Mouse (Mus musculus) megakaryocyte progenitor cell, adult 5-6 weeks (primary cell): Measurements from ENCODE around the gene Ndufa12. TPM values are rescaled to one million over a fixed set of nuclear protein-coding genes. Genes with fewer than 3 reads are reported as not detected.

Experiments
- ATAC-seq: replicated peaks from 2 replicates; pipeline ENCODE4 v1.8.0; 2016; ENCODE audit warnings: mild to moderate bottlenecking, moderate TSS enrichment, inconsistent platforms; ENCODE audit not compliant: poor library complexity
- total RNA-seq, 2 experiments: library from RNA; stranded (forward) in 1 of 2; stranded (reverse) in 1 of 2; fragments of 157-497, 149-512 nt in 1 of 2; fragments of 200-1000 nt in 1 of 2; gene quantifications; 2 replicates each; pipeline versions ENCODE4 v1.2.3 to v1.2.4; 2015 to 2017

Ndufa12 gene
- total RNA-seq (2015) (126 and 150 TPM in 2 replicates), total RNA-seq (2017) (304 and 334 TPM in 2 replicates)

DNA sequence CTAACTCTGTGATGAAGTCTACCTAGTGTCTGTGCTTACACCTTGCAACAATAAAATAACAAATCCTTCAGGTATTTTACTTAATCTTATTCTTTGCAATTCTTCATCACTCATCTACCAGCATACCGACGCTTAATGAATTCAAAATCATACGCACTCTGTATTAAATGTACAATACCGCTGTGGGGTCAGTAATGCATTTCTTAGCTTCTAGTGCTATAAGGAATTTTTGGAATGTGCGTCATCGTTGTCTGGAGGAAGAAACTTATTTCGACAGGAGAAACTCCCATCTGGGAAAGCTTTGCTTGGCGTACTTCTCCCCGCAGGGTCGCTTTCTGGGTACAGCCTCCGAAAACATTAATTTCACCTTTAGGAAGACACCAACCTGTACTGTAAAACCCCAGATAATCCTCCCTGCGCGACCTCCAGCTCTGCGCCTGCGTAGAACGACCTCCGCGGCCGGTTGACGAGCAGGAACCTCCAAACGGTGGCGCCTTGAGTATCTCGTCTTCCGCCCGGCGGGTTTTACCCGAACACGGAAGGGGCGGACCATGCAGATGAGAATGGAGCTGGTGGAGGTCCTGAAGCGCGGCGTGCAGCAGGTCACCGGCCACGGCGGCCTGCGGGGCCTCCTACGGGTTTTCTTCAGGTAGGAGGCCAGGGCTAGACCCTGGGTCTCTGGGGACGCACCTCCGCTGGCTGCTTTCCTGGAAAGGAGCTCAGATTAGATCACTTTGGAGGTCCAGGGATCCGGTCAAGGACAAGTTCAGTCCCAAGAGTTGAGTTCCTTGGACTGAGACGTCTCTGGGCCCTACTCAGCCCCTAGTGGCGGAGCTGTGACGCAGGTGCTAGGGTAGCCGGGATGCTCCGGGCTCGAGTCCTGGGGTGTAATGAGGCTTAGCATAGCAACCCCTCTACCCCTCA lies at the start of gene Ndufa12:
TSS of gene Ndufa12 (plus strand) at position 239 of the 924 bp plus-strand sequence.
- ATAC-seq = peak; percentile 99

DNA sequence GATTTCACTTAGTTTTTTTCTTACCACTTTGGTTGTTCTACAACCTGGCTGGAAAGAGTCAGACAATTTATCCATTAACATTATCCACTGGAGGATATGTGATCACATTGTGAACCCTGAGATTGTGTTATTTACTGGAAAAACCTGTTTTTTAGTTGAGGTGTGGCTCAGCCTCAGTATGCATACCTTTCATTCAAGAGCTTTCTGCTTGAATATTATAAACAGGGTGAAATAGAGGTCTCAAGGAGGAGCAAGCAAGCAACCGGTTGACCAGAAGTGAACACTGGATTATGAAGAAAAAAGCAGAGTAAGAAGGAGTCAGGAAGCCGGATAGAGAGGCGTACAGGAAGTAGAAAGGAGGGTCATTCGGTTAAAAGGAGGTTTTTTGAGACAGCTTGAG lies 47.0 kb upstream of the Ndufa12 start:
- ATAC-seq = no peak

DNA sequence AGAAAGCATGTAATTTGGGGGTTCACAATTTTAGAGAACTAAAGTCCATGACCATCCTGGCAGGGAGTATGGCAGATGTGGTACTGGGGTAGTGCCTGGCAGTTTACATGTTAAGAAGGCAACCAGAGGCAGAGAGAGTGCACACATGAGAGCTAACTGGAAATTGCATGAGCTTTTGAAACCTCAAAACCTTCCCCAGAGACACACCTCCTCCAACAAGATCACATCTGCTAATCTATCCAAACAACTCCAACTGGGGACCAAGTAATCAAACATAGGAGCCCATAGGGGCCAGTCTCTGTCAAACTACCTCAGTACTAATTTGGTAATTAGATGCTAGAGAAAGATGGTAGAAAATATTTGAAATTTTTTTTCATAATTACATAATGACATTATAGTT lies 44.7 kb upstream of the Ndufa12 start:
- no peak for ATAC-seq

DNA sequence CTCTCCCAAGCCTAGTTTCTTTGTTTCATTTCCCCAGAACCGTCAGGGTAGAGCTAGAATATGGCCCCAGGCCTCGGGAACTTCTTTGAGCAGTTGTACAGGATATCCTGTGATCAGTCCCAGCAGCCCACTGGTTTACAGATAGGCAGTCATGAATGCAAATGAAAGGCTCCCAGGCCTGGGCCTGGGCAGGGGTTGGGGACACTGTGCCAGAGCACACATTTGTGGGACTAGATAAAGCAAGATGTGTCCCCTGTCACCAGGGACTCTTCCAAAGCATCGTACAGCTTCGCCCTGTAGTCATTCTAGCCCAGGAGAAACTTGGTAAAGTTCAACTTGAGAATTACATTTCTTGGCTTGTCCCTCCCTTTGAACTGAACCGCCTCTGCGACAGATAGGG lies 39.6 kb upstream of the Ndufa12 start:
- peak; percentile 72 for ATAC-seq

DNA sequence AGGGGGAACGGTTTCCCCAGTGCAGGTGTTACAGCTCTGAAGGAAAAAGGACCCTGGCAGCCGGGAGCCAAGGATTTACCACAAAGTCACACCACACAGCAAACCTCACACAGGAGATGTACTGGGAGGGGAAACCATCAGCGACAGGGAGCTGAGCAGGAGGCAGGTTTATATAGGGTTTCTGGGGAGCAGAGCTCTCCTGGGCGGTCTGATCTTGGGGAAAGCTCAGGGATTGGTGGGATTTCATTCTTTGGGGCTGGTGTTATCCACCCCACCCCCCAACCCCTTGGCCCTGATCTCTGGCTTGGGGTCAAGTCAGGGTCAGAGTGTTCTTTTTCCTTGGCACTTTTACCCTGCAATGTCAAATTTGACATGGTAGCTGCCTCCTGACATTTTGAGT lies 39.1 kb upstream of the Ndufa12 start:
- ATAC-seq = no peak

DNA sequence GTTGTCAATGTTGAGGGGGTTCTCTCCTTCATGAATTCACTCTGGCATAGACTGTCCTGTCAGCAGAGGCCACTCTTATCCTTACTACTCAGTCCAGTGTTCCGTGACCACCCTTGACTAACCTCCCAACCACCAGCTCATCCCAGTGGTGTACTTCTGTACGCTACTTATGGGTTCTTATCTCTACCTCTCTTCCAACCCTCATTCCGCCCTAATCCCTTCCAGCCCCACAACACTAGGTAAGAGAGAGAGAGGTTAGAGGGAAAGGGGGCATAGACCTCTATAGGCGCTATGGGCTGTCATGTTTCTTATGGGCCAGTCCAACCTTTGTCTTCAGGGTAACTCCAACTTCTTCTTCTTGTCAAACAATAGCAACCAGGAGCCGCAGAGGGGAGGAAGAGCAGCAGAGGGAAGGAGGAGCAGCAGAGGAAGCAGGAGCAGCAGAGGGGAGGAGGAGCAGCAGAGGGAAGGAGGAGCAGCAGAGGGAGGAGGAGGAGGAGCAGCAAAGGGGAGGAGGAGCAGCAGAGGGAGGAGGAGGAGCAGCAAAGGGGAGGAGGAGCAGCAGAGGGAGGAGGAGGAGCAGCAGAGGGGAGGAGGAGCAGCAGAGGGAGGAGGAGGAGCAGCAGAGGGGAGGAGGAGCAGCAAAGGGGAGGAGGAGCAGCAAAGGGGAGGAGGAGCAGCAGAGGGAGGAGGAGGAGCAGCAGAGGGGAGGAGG lies 37.3 kb upstream of the Ndufa12 start:
- no peak for ATAC-seq

DNA sequence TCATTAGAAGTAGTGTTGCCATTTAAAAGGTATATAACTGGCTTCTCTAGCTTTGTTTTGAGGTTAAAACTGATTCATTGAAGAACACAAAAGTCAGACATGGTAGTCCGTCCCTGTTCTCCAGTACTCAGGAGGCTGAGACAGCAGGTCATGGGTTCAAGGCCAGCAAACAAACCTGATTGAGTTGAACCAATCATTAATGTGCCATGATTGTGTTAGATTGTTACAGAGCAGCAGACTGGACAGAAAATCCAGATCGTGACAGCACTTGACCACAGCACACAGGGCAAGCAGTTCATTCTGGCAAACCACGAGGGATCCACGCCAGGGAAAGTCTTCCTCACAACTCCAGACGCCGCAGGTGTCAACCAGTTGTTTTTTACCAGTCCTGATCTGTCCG lies 36.5 kb upstream of the Ndufa12 start:
- no peak for ATAC-seq

DNA sequence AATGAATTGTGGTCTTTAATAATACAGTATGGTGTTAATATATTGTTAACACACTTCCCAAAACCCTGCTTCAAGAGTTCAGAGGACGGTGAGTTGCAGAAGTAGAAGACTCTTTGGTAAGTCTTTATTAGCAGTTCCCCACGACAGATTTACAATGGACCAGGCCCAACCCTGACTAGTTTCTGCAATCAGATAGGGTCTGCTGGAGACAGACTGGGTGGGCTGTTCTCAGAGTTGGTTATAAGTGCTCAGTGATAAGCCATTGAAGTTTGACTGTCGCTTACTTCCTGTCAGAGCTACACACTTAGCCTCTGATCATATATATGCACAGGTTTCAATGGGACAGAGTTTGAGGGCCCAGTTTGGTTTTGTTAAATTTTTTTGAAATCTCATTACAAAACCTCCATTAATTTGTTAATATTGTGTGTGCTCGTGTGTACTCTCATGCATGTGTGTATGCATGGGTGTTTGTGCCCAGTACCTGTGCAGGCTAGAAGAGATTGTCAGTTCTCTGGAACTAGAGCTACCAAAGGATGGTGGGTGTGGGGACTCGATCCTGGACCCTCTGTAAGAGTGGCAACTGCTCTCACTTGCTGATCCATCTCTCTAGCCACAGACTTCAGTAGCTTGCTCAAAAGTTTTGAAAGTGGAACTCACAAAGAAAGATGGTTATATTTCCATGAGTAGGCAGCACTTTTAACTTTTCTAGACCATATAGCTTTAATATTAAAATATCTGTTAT lies 34.2 kb upstream of the Ndufa12 start:
- ATAC-seq = no peak

DNA sequence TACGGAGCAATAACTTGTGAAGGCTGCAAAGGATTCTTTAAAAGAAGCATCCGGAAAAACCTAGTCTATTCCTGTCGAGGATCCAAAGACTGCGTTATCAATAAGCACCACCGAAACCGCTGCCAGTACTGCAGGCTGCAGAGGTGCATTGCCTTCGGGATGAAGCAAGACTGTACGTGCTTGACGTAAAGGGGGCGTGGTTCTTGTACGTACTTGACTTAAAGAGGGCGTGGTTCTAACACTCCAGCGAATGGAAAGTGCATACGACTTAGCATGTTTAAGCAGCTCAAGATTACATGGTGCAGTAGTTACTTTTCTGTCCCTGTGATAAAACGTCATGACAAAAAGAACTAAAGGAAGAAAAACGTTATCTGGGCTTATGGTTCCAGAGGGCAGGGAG lies 33.1 kb upstream of the Ndufa12 start:
- ATAC-seq = no peak

DNA sequence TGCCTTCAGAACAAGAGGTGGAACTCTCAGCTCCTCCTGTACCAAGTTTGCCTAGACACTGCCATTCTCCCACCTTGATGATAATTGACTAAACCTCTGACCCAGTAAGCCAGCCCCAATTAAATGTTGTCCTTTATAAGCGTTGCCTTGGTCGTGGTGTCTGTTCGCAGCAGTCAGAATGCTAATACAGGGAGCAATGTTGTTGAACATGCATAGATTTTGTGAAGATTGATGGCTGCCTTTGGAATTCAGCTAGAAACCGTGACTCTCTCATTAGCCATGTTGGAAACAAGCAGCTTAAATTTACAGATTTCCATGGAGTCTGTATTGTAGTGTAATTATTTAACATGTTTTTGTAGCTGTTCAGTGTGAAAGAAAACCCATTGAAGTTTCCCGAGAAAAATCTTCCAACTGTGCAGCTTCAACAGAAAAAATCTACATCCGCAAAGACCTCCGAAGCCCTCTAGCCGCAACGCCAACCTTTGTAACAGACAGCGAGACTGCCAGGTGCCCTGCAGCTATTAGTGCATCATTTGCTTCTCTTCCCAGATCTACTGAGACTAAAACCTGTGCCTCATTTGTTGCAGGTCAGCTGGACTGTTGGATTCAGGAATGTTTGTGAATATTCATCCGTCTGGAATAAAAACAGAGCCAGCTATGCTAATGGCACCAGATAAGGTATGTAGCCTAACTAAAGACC lies 31.3 kb upstream of the Ndufa12 start:
- ATAC-seq = no peak

DNA sequence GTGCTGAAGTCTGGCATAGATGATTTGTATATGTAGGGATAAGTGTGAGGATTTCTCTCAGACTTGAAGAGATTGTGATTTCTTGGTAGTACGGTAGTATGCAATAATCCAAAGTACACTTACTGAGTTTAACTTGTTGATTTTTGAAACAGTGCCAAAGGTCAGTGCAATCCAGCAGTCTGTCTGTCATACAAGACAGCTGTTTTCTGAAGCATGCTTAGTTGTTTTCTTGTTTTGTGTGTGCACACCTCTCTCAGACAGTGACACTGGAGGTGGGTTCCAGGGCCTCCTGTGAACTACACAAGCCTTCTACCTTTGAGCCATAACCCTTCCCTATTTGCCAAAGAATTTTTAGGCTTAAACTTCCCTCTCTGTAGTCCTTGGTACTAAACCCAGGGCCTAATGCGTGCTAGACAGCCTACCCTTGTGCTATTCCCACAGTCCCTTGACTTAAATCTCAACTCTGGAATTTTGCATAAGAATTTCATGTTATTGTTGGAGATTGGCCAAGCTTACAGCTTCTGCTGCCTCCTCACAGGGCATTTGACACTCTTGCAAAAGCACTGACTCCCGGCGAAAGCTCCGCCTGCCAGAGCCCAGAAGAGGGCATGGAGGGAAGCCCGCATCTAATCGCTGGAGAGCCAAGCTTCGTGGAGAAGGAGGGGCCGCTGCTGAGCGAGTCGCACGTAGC lies 26.9 kb upstream of the Ndufa12 start:
- ATAC-seq = no peak

DNA sequence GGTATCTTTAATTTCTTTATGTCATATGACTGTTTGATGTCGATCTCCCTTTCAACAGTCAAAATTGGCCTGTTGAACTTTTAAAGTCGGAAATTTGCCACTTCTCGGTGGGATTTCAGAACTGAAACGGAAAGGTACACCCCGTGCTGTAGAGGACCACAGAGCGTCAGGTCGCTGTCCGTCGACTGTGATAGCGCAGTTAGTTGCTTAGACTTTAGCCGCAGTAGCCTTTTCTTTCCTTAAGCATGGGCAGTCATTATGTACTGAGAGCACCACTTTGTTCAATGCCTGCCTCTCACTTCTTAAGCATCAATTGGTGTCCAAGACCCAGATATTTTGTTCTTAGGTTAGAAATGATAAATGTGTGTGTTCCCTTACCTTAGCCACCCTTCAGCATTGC lies 26.4 kb upstream of the Ndufa12 start:
- ATAC-seq = no peak

DNA sequence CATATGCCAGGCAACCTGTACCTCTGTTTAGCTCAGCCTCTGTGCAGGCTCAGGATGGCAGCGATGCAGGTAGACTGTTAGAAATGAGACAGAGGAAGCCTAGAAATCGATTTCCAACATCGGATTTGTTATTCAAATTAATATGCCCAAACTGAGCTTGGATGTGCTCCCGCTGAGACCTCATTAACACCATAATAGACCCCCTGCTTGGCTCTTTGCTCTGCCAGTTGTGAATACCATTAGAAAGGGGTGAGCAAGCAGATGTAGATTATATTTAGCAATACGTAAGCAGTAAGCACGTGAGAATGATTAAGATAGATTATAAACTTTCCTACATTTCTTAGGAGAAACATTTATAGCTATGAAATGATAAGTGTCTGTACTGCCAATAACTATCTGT lies 25.8 kb upstream of the Ndufa12 start:
- no peak for ATAC-seq

DNA sequence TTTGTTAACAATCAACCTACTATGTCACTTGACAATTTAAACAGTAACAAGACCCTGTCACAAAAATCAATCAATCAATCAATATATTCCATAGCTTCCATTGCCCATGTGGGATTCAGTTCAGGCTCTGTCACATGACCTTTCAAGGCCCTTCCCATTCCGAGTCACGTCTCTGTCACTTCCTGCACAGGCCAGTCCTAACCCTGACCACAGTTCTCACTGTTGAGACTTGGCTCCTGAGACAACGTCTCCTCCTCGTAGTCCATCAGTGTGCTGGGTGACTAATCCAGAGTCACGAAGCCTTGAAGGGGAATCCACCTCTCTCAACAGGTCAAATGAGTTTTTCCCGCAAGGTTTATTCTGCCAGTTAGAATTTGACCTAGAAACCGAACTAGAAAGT lies 23.9 kb upstream of the Ndufa12 start:
- ATAC-seq = no peak

DNA sequence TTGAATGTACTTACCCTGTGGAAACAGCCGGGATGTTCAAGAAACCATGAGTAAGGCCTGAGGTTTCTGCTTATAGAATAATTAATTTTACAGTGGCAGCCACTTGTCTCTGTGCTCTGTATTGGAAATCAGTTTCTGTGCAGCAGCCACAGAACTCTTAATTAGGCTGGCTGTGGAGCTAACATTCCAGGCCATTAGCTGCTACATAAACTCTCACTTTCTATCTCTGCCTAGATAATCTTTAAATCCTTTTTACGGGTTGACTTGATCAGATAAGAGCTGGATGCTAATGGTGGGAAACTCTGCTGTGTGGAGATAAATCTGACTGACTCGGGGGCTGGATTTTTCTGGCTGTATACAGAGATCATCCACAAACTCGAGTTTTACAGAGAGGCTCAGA lies 15.3 kb upstream of the Ndufa12 start:
- ATAC-seq = no peak

DNA sequence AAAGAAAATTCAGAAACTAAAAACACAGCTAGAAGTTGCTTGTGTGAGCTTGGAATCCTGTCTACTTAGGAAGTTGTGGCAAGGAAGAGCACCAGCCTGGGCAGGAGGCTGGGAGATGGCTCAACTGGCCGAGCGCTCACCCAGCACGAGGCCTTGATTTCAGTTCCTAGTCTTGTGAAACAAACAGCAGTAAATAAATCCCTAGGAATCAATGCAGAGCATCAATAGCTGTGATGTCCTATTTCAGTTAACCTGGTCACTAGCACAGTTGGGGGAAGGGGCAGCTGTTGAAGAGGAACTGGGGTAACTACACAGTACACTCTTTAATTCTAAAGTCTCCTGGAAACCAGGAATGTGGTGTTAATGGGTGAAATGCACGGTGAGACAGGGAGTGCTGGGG lies 6.5 kb downstream of the Ndufa12 start:
- no peak for ATAC-seq

DNA sequence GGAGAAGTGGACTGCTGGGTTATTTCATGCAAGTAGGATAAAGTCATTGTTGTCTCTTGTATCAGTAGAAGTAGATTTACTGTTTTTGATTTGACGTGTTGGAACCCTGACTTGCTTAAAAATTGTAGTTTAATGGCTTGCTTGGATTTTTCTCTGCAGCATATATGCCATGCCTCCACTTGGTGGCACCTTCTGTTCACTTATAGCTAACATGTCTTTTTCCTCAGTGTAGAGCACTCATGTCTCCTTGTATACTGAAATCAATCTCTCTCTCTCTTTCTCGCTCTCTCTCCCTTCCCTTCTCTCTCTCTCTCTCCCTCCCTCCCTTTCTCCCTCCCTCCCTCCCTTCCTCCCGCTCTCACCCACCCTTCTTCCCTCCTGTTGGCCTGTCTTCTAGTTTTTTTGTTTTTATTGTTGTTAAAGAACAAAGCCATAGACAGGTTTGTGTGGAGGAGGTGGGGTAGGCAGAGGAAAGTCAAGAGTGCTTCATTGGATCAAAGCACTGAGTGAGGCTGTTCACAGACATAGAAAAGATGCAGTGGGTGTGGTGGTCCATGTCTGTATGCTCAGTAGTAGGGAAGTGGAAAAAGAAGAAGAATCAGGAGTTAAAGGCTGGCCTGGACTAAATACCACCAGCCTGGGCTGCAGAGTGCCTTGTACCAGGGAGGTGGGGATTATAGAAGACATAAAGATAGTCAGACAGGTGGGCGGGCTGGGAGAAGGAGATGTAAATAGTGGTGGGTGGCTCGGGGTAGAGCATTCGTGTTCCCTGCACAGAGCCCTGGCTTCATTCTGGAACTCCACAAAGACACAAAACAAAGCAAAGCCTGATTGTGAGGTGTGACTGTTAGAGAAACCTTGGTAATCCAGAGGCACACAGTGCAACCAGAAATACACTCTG lies 12.4 kb downstream of the Ndufa12 start:
- ATAC-seq = no peak

DNA sequence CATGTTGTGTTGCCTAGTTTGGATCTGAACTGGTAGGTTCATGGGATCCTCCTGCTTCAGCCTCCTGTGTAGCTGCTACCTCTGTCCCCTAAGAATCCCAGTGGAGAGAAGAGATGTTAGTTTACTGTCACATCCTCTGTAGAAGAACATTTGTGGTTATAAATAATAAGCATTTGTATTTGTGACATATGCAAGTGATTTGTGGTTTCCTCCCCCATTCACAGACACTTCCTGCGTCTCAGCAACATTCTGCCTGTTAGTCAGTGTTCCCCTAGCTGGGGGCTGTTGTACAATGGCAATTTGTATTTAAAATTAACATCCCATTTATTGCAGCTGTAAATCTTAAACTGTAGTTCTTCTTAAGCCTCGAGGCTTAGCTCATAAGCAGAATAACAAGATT lies 13.2 kb downstream of the Ndufa12 start:
- ATAC-seq = no peak

DNA sequence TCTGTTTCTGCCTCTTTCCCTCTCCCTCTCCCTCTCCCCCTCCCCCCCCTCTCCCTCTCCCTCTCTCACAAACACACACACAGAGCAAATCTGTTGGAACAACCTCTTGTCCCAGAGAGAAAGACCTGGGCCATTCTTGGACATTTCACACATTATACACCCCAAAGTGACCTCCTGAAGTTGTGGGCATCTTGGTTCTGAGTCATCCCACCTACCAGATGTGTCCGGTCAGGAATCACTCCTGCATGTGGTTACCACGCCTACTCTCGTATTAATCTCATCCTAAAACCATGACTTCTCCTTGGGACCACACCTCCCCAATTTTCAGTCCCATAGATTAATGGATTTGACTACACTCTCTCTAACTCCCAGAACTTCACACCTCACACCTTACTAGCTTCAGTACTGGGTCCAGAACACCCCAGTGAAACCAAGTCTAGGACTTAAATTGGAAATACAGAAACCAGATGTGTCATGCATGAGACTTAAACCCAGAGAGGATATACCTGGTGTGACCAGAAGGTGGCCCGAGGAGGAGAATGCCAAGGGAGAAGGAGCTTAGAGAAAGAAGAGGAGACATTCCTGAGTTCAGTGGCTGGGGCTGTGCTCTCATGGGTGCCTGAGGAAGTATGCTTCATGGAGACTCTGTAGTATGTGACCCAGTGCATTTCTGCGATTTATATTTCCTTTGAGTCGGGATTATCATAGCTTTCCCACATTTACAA lies 26.7 kb downstream of the Ndufa12 start:
- ATAC-seq = peak; percentile 66
